Mouse (Mus musculus) hindbrain, postnatal 0 days (tissue): ENCODE data around the gene Hnrnpab. TPM values are rescaled to one million over a fixed set of nuclear protein-coding genes. Genes with fewer than 3 reads are reported as not detected.

Experiments used
- ATAC-seq: fragments of 200-750 bp; cut with Nextera tagmentation; 2 replicates; pipeline ENCODE4 v1.8.0; 2017; ENCODE audit warnings: mild to moderate bottlenecking, moderate TSS enrichment, moderate library complexity
- DNase-seq: peaks from one replicate; pipeline ENCODE4 v3.0.0-alpha.2; 2015; ENCODE audit warnings: low spot score
- H3K27ac ChIP-seq: fragments of 300-500 bp; sonication (generic); 2 replicates; pipeline ENCODE4 v1.5.1; 2014; ENCODE audit warnings: mild to moderate bottlenecking
- H3K27me3 ChIP-seq: fragments of 300-500 bp; sonication (generic); 2 replicates; pipeline ENCODE4 v1.6.1; 2014; ENCODE audit warnings: low read length, mixed read lengths; ENCODE audit not compliant: insufficient read depth
- H3K36me3 ChIP-seq: fragments of 300-500 bp; sonication (generic); 2 replicates; pipeline ENCODE4 v1.6.1; 2014; ENCODE audit warnings: low read length, mixed read lengths; ENCODE audit not compliant: insufficient read depth
- H3K4me1 ChIP-seq: fragments of 300-500 bp; sonication (generic); 2 replicates; pipeline ENCODE4 v1.6.1; 2014; ENCODE audit warnings: antibody characterized with exemption, low read length, mixed read lengths; ENCODE audit not compliant: insufficient read depth
- H3K4me2 ChIP-seq: fragments of 300-500 bp; sonication (generic); 2 replicates; pipeline ENCODE4 v1.6.1; 2014; ENCODE audit warnings: low read depth, mild to moderate bottlenecking, low read length, moderate library complexity, mixed read lengths
- H3K4me3 ChIP-seq: fragments of 300-500 bp; sonication (generic); 2 replicates; pipeline ENCODE4 v1.5.1; 2014; ENCODE audit warnings: low read length
- H3K9ac ChIP-seq: fragments of 300-500 bp; sonication (generic); replicated peaks from 2 replicates; pipeline ENCODE4 v1.6.1; 2014; ENCODE audit warnings: mild to moderate bottlenecking, low read length, moderate library complexity, mixed read lengths
- H3K9me3 ChIP-seq: fragments of 300-500 bp; sonication (generic); 2 replicates; pipeline ENCODE4 v1.6.1; 2016; ENCODE audit warnings: low read length, mixed read lengths
- CTCF ChIP-seq: IDR thresholded peaks from 2 replicates; pipeline ENCODE4 v1.5.1; 2016; ENCODE audit warnings: antibody characterized with exemption, control low read depth, low read depth
- WGBS: fragments of 180-500 bp; shearing (Covaris S2); extraction: QIAGEN DNeasy Blood & Tissue Kit; methylation state at CpG from one replicate; pipeline ENCODE4 v1.1.7; 2014; 5-methylcytosine and 5-hydroxymethylcytosine counted together
- polyA plus RNA-seq: library from polyadenylated mRNA; unstranded; fragments of >200 nt; fragmentation: Nextera tagmentation; extraction: Ambion mirVana; gene quantifications from 2 replicates; pipeline ENCODE4 v1.2.1, GENCODE M21; 2015
- total RNA-seq: library from RNA; depleted of rRNA; stranded (reverse); fragments of >200 nt; gene quantifications from 2 replicates; pipeline ENCODE4 v1.2.3, GENCODE M21; 2014

Hnrnpab gene
- total and polyA plus RNA-seq, 2 experiments from 2014 or later: 212 to 229 TPM

DNA sequence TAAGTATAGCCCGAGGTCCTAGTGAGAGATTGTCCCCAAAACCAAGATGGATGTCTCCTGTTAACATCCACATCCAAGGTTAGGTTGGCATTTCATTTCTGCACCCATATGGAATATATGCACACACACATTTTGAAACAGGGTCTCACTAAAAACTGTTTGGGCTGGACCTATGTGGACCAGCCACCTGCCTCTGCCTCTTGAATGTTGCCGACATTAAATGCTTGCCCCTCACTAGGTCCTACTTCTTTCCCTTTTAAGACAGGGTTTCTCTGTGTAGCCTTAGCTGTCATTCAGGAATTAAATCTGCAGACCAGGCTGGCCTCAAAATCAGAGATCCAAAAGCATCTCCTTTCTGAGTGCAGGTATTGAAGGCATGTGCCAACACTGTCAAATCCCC, 9.1 kb downstream of the Hnrnpab start:
- Histone ChIP-seq H3K9ac (no peak overlapping the region), H3K4me3 (no peak overlapping the region)
- WGBS: 78% methylated on average over 2 of the region's 2 CpGs

DNA sequence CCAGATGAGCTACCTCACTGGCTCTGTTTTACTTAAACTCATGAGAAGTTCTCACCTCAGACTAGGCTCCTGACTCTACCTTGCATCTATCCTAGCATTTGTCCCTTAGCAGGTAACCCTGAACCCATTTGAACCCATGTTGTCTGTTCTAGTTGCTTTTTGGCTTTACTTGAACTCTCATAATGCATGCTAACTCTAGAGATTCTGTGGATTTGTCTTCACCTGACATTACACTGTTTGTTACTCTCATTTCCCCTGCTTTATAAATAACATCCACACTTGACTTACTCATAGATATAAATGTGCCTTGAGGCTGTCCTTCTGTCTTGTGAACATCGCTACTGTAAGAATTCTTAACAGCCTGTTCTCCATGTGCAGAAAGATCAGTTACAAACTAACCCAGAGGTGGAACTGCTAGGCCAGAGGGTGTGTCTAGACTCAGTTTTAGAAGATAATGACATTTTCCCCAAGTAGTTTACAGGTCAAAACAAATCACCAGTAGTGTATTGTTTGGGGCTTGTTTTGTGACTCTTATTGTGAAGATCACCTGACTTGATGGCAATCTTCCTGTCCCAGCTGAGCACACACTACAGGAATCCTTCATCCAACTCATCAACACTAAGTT, 11.1 kb downstream of the Hnrnpab start:
- Histone ChIP-seq H3K27me3 (no peaks in the 10 kb centered on the region), H3K27ac (no peak overlapping the region), H3K9ac (no peak overlapping the region), H3K4me3 (no peak overlapping the region), H3K9me3 (no peaks in the 10 kb centered on the region), H3K4me2 (no peak overlapping the region), H3K4me1 (no peaks in the 10 kb centered on the region), H3K36me3 (peaks cover 77% of the 10 kb centered on the region)
- ATAC-seq (no peak), DNase-seq (no peak)
- WGBS: 85% methylated on average over 1 of the region's 1 CpGs
- no peak for TF ChIP-seq CTCF

More for the DNA sequence above, 9.1 kb downstream of the Hnrnpab start:
- no peaks in the 10 kb centered on the region for H3K4me1 ChIP-seq
- H3K4me2 ChIP-seq: no peak overlapping the region
- no peaks in the 10 kb centered on the region for H3K27me3 ChIP-seq
- peaks cover 89% of the 10 kb centered on the region for H3K36me3 ChIP-seq
- ATAC-seq (no peak), DNase-seq (no peak)
- H3K27ac ChIP-seq: no peak overlapping the region
- no peaks in the 10 kb centered on the region for H3K9me3 ChIP-seq
- no peak for TF ChIP-seq CTCF

DNA sequence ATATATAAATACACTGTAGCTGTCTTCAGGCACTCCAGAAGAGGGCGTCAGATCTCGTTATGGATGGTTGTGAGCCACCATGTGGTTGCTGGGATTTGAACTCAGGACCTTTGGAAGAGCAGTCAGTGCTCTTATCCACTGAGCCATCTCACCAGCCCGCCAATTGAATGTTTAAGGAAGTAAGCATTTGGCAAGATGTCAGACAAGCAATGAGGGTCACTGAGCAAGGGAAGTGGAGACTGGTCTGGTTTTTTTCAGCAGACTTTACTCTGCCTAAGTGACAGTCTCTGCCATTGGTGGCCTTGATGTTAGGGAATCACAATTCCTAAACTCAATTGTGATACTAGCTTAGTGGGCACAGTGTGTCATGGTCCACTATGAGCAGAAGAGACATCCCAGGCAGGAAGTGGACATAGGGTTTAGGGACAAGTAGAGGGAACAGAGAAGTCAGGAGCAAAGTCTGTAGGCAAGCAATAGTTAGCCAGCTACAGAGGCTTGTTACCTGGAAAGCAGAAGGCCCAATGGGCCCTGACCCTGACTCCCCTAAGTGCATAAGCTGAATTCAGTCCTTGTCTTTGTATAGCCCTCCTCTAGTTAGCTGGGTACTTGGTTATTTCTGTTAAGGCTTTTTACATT, 11.8 kb downstream of the Hnrnpab start:
- WGBS: 68% methylated on average over 3 of the region's 3 CpGs
- Histone ChIP-seq H3K9me3 (no peaks in the 10 kb centered on the region), H3K36me3 (peaks cover 74% of the 10 kb centered on the region)

DNA sequence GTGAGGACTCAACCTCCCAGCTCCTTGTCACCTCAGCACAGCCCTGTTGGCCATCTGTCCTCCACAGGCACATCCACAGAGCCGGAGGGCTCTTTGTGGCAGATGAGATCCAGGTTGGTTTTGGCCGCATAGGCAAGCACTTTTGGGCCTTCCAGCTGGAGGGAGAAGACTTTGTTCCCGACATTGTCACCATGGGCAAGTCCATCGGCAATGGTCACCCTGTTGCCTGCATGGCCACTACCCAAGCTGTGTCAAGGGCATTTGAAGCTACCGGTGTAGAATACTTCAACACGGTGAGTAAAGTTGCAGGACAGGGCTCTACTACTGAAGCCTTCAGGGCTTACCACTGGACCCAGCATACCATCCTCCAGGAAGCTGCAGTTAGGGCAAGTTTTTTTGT, 12.8 kb downstream of the Hnrnpab start:
- no peak for TF ChIP-seq CTCF
- no peak overlapping the region for H3K4me2 ChIP-seq
- H3K9me3 ChIP-seq: no peaks in the 10 kb centered on the region
- H3K27me3 ChIP-seq: no peaks in the 10 kb centered on the region
- H3K4me1 ChIP-seq: no peaks in the 10 kb centered on the region
- H3K27ac ChIP-seq: no peak overlapping the region
- peaks cover 66% of the 10 kb centered on the region for H3K36me3 ChIP-seq
- no peak overlapping the region for H3K4me3 ChIP-seq
- no peak overlapping the region for H3K9ac ChIP-seq
- DNase-seq (no peak), ATAC-seq (no peak)
- 90% methylated on average over 6 of the region's 6 CpGs for WGBS

More for the DNA sequence above, 11.8 kb downstream of the Hnrnpab start:
- DNase-seq: no peak
- Histone ChIP-seq H3K4me2 (no peak overlapping the region), H3K9ac (no peak overlapping the region), H3K27ac (no peak overlapping the region), H3K4me3 (no peak overlapping the region), H3K4me1 (no peaks in the 10 kb centered on the region), H3K27me3 (no peaks in the 10 kb centered on the region)
- ATAC-seq: no peak
- 0 out of 2 replicates have a peak, but pooled peaks have one; percentile 2 for TF ChIP-seq CTCF

DNA sequence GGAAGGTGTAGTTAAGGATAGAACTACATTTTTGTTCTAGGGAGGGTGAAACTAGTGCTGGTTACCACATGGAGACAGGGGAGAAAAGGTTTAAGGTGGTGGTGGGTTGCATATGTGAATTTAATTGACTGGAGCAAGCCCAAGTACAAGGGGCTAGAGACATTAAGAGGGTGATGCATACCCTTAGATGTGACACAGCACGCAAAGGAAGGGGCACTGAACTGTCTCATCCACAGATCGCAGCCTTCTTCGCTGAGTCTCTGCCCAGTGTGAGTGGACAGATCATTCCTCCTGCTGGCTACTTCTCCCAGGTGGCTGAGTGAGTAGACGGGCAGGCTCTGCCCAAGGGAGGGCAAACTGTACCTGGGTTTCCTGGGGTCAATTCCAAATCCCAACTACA, 13.3 kb downstream of the Hnrnpab start:
- H3K4me1 ChIP-seq: no peaks in the 10 kb centered on the region
- ATAC-seq: no peak
- TF ChIP-seq CTCF: no peak
- DNase-seq: no peak
- H3K4me2 ChIP-seq: no peak overlapping the region
- 93% methylated on average over 4 of the region's 4 CpGs for WGBS
- H3K4me3 ChIP-seq: no peak overlapping the region
- no peak overlapping the region for H3K9ac ChIP-seq
- H3K27ac ChIP-seq: no peak overlapping the region
- H3K27me3 ChIP-seq: no peaks in the 10 kb centered on the region
- peaks cover 61% of the 10 kb centered on the region for H3K36me3 ChIP-seq
- H3K9me3 ChIP-seq: no peaks in the 10 kb centered on the region

DNA sequence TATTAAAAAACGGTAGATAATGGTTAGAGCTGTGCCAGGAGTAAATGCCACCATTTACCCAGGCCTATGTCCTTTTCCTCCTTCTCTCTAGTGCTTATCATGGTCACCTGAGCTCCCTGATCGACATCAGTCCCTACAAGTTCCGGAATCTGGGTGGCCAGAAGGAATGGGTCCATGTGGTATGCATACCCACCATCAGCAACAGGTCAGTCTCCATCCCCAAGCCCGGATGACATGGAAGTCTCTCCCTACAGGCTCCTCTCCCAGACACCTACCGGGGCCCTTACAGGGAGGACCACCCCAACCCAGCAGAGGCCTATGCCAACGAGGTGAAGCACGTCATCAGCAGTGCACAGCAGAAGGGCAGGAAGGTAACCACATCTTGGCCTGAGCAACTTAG, 14.7 kb downstream of the Hnrnpab start:
- H3K27ac ChIP-seq: no peak overlapping the region
- H3K4me1 ChIP-seq: no peaks in the 10 kb centered on the region
- H3K27me3 ChIP-seq: no peaks in the 10 kb centered on the region
- TF ChIP-seq CTCF: no peak
- peaks cover 59% of the 10 kb centered on the region for H3K36me3 ChIP-seq
- ATAC-seq: no peak
- no peak overlapping the region for H3K4me3 ChIP-seq
- no peak for DNase-seq
- WGBS: 92% methylated on average over 7 of the region's 7 CpGs
- H3K9me3 ChIP-seq: no peaks in the 10 kb centered on the region
- H3K9ac ChIP-seq: no peak overlapping the region
- no peak overlapping the region for H3K4me2 ChIP-seq

DNA sequence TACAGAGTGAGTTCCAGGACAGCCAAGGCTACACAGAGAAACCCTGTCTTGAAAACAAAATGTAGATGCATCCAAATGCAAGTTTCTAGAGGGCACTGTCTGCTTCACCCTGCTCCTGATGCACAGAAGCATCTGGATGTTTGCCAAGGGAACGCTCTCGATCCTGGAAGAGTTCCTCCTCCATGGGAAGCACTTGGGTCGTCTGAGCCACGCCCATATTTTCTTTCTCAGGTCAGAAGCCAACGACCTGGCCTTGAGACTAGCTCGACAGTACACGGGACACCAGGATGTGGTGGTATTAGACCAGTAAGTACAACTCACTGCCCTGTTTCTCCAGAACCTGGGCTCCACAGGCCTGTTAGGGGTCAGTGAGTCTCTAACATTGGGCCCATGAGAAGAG, 15.5 kb downstream of the Hnrnpab start:
- no peak overlapping the region for H3K27ac ChIP-seq
- H3K36me3 ChIP-seq: peaks cover 58% of the 10 kb centered on the region
- WGBS: 65% methylated on average over 7 of the region's 7 CpGs
- ATAC-seq: no peak
- no peak for DNase-seq
- H3K4me2 ChIP-seq: no peak overlapping the region
- no peaks in the 10 kb centered on the region for H3K27me3 ChIP-seq
- TF ChIP-seq CTCF: no peak
- H3K4me3 ChIP-seq: no peak overlapping the region
- H3K9ac ChIP-seq: no peak overlapping the region
- H3K9me3 ChIP-seq: no peaks in the 10 kb centered on the region
- H3K4me1 ChIP-seq: no peaks in the 10 kb centered on the region
